Mouse (Mus musculus) bone marrow, adult 2 months (tissue): ENCODE results near the gene Pdf.

ENCODE experiments used
- CTCF ChIP-seq: fragments of 200-500 bp; IDR thresholded peaks from 2 replicates; pipeline ENCODE4 v1.5.1; 2011; ENCODE audit warnings: low read length, control low read depth; ENCODE audit not compliant: control insufficient read depth, insufficient read depth
- POLR2A ChIP-seq: fragments of 200-500 bp; IDR thresholded peaks from 2 replicates; pipeline ENCODE4 v1.6.1; 2011; ENCODE audit warnings: low read depth, mild to moderate bottlenecking, control low read depth, low read length, borderline replicate concordance; ENCODE audit not compliant: control insufficient read depth

DNA sequence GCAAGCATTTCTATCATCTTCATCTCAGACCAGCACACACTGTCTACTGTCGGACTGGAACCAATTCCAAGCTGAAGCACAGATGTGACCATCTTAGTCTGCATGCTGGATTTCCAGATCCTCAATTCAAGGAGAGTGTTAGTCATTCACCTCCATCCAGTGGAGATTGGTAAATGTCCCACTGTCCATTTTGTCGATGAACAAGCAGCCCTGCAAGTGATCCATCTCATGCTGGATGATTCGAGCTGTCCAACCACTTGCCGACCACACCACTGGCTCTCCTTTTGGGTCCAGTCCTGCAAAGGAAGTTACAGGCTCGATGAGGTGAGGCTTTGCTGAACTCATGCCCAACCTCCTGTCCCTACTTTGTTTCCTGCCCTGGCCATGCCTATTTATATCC is 1.4 kb downstream of the Pdf start:
- no peak for TF ChIP-seq CTCF
- TF ChIP-seq POLR2A: no peak
